Mouse (Mus musculus) MEL (cell line): ENCODE data around the gene Retn. TPM values are rescaled to one million over a fixed set of nuclear protein-coding genes. Genes with fewer than 3 reads are reported as not detected.

ENCODE experiments used
- polyA plus RNA-seq, 2 experiments: library from polyadenylated mRNA; stranded (reverse) in 1 of 2; unstranded in 1 of 2; fragments of >175 nt in 1 of 2; fragments of >200 nt in 1 of 2; gene quantifications; 2 replicates each; pipeline versions ENCODE4 v1.2.1 to v1.2.4; 2012; ENCODE audit warnings: low replicate concordance in 2 of 2, low read depth in 1 of 2; ENCODE audit not compliant: insufficient read length in 2 of 2, insufficient read depth in 1 of 2, missing spikeins in 1 of 2
- total RNA-seq: library from RNA; depleted of rRNA; stranded (reverse); fragments of 300-350 nt; gene quantifications from 2 replicates; pipeline ENCODE4 v1.2.3, GENCODE M21; 2012; rRNA removed

Gene Retn
- total and polyA plus RNA-seq, 3 experiments = 0.23 to 1.1 TPM; not detected in 1

Other genes with a start within 250 kb of the Retn start
- 0.20 and 0.35 TPM in 2 replicates for gene Pex11g, start 188.1 kb upstream of the Retn start, total RNA-seq
- gene Pex11g, start 188.1 kb upstream of the Retn start, polyA plus RNA-seq = 1 to 10 TPM in 1 of 2 experiments, not detected in 1; 1.4 TPM
- 0.12 TPM in 1 of 2 replicates, not detected in the other for gene Tex45, start 184.9 kb upstream of the Retn start, total RNA-seq
- under 1 TPM in 1 of 2 experiments, not detected in 1; 0.06 TPM for gene Tex45, start 184.9 kb upstream of the Retn start, polyA plus RNA-seq
- 5.0 and 5.2 TPM in 2 replicates for gene Zfp358, start 162.6 kb upstream of the Retn start, total RNA-seq
- 10 to 100 TPM in 1 of 2 experiments, not detected in 1; 12.0 TPM for gene Zfp358, start 162.6 kb upstream of the Retn start, polyA plus RNA-seq
- 15.2 and 18.0 TPM in 2 replicates for gene Mcoln1, start 155.3 kb upstream of the Retn start, total RNA-seq
- gene Mcoln1, start 155.3 kb upstream of the Retn start, polyA plus RNA-seq = 10 to 100 TPM in 1 of 2 experiments, not detected in 1; 47.6 TPM
- 7.6 and 8.6 TPM in 2 replicates for gene Pnpla6, start 140.4 kb upstream of the Retn start, total RNA-seq
- 10 to 100 TPM in 1 of 2 experiments, not detected in 1; 16.5 TPM for gene Pnpla6, start 140.4 kb upstream of the Retn start, polyA plus RNA-seq
- gene C330021F23Rik, start 87.8 kb upstream of the Retn start, total RNA-seq = 0.56 and 1.2 TPM in 2 replicates
- under 1 TPM in 1 of 2 experiments, not detected in 1; 0.53 TPM for gene C330021F23Rik, start 87.8 kb upstream of the Retn start, polyA plus RNA-seq
- gene Camsap3, start 68.5 kb upstream of the Retn start, total RNA-seq = 0.36 and 0.62 TPM in 2 replicates
- gene Camsap3, start 68.5 kb upstream of the Retn start, polyA plus RNA-seq = 1 to 10 TPM in 1 of 2 experiments, not detected in 1; 5.1 TPM
- gene Xab2, start 34.5 kb upstream of the Retn start, total RNA-seq = 60.6 and 68.1 TPM in 2 replicates
- gene Xab2, start 34.5 kb upstream of the Retn start, polyA plus RNA-seq = 10 to 100 TPM; 54.8 to 90.4 TPM
- 52.8 and 58.7 TPM in 2 replicates for gene Pet100, start 34.2 kb upstream of the Retn start, total RNA-seq
- 10 to 100 TPM in 1 of 2 experiments, not detected in 1; 64.2 TPM for gene Pet100, start 34.2 kb upstream of the Retn start, polyA plus RNA-seq
- 0.29 and 0.54 TPM in 2 replicates for gene Pcp2, start 30.2 kb upstream of the Retn start, total RNA-seq
- gene Pcp2, start 30.2 kb upstream of the Retn start, polyA plus RNA-seq = under 1 TPM in 1 of 2 experiments, not detected in 1; 0.35 TPM
- 81.1 and 82.1 TPM in 2 replicates for gene Stxbp2, start 24.8 kb upstream of the Retn start, total RNA-seq
- 100 to 1,000 TPM; 117 to 186 TPM for gene Stxbp2, start 24.8 kb upstream of the Retn start, polyA plus RNA-seq
- not detected in 2 replicates for gene Mcemp1, start 10.0 kb downstream of the Retn start, total RNA-seq
- not detected for gene Mcemp1, start 10.0 kb downstream of the Retn start, polyA plus RNA-seq
- 0.59 TPM in 1 of 2 replicates, not detected in the other for gene Fcor, start 16.6 kb downstream of the Retn start, total RNA-seq
- gene Fcor, start 16.6 kb downstream of the Retn start, polyA plus RNA-seq = under 1 TPM in 1 of 2 experiments, not detected in 1; 0.84 TPM
- gene Trappc5, start 20.5 kb downstream of the Retn start, total RNA-seq = 41.9 and 48.6 TPM in 2 replicates
- gene Trappc5, start 20.5 kb downstream of the Retn start, polyA plus RNA-seq = 10 to 100 TPM in 1 of 2 experiments, not detected in 1; 43.0 TPM
- gene Fcer2a, start 38.4 kb downstream of the Retn start, total RNA-seq = not detected in 2 replicates
- gene Fcer2a, start 38.4 kb downstream of the Retn start, polyA plus RNA-seq = under 1 TPM in 1 of 2 experiments, not detected in 1; 0.07 TPM
- gene Clec4g, start 64.9 kb downstream of the Retn start, total RNA-seq = not detected in 2 replicates
- gene Clec4g, start 64.9 kb downstream of the Retn start, polyA plus RNA-seq = not detected
- gene Cd209a, start 93.2 kb downstream of the Retn start, total RNA-seq = not detected in 2 replicates
- not detected for gene Cd209a, start 93.2 kb downstream of the Retn start, polyA plus RNA-seq
- gene Cd209e, start 198.5 kb downstream of the Retn start, total RNA-seq = not detected in 2 replicates
- gene Cd209e, start 198.5 kb downstream of the Retn start, polyA plus RNA-seq = not detected
- not detected in 2 replicates for gene Cd209d, start 222.8 kb downstream of the Retn start, total RNA-seq
- not detected for gene Cd209d, start 222.8 kb downstream of the Retn start, polyA plus RNA-seq